Mouse (Mus musculus) intestine, embryonic 16.5 days (tissue): ENCODE results near the gene Egfl8. TPM values are rescaled to one million over a fixed set of nuclear protein-coding genes. Genes with fewer than 3 reads are reported as not detected.

ENCODE experiments used
- ATAC-seq: fragments of 200-750 bp; cut with Nextera tagmentation; 2 replicates; pipeline ENCODE4 v1.8.0; 2017; ENCODE audit warnings: moderate TSS enrichment, moderate library complexity
- H3K27ac ChIP-seq: fragments of 300-500 bp; sonication (generic); 2 replicates; pipeline ENCODE4 v1.5.1; 2014; ENCODE audit warnings: mild to moderate bottlenecking, low read length
- H3K27me3 ChIP-seq: fragments of 300-500 bp; sonication (generic); replicated peaks from 2 replicates; pipeline ENCODE4 v1.6.1; 2014; ENCODE audit warnings: low read length, control low read depth, mixed read lengths; ENCODE audit not compliant: control insufficient read depth, insufficient read depth
- H3K36me3 ChIP-seq: fragments of 300-500 bp; sonication (generic); 2 replicates; pipeline ENCODE4 v1.6.1; 2014; ENCODE audit warnings: low read length, control low read depth; ENCODE audit not compliant: control insufficient read depth, insufficient read depth
- H3K4me1 ChIP-seq: fragments of 300-500 bp; sonication (generic); 2 replicates; pipeline ENCODE4 v1.6.1; 2014; ENCODE audit warnings: low read length, control low read depth, mixed read lengths; ENCODE audit not compliant: control insufficient read depth, insufficient read depth
- H3K4me2 ChIP-seq: fragments of 300-500 bp; sonication (generic); 2 replicates; pipeline ENCODE4 v1.6.1; 2014; ENCODE audit warnings: low read depth, low read length, control low read depth
- H3K4me3 ChIP-seq: fragments of 300-500 bp; sonication (generic); 2 replicates; pipeline ENCODE4 v1.5.1; 2014; ENCODE audit warnings: mild to moderate bottlenecking, low read length
- H3K9ac ChIP-seq: fragments of 300-500 bp; sonication (generic); 2 replicates; pipeline ENCODE4 v1.6.1; 2014; ENCODE audit warnings: low read depth, low read length
- H3K9me3 ChIP-seq: fragments of 300-500 bp; sonication (generic); 2 replicates; pipeline ENCODE4 v1.6.1; 2016; ENCODE audit warnings: low read length, control low read depth; ENCODE audit not compliant: control insufficient read depth
- WGBS: fragments of 180-500 bp; shearing (Covaris S2); extraction: QIAGEN DNeasy Blood & Tissue Kit; methylation state at CpG from one replicate; pipeline ENCODE4 v1.1.7; 2014; 5-methylcytosine and 5-hydroxymethylcytosine counted together
- polyA plus RNA-seq: library from polyadenylated mRNA; unstranded; fragments of >200 nt; fragmentation: Nextera tagmentation; extraction: Ambion mirVana; gene quantifications from 2 replicates; pipeline ENCODE4 v1.2.1, GENCODE M21; 2015

Egfl8 gene
- polyA plus RNA-seq, 1 experiment from 2014 or later = 4.6 TPM

GRCm38 (mm10) chr17:34578070-34578469 lies 37.7 kb downstream of the Egfl8 start:
- Histone ChIP-seq H3K9me3 (no peaks in the 10 kb centered on the region), H3K36me3 (no peaks in the 10 kb centered on the region), H3K27me3 (no peaks in the 10 kb centered on the region), H3K4me1 (0 out of 2 replicates have a peak, but pooled peaks cover 4% of the 10 kb centered on the region), H3K9ac (no peak overlapping the region), H3K4me2 (no peak overlapping the region), H3K27ac (no peak overlapping the region), H3K4me3 (no peak overlapping the region)
- 89% methylated on average over 3 of the region's 3 CpGs for WGBS
- ATAC-seq = no peak

- Histone ChIP-seq H3K4me1 (0 out of 2 replicates have a peak, but pooled peaks cover 4% of the 10 kb centered on the region), H3K36me3 (no peaks in the 10 kb centered on the region), H3K4me2 (no peak overlapping the region), H3K27me3 (no peaks in the 10 kb centered on the region), H3K27ac (peak overlapping the region; percentile 58; the same call in 1 of the 2 replicates), H3K9ac (no peak overlapping the region), H3K9me3 (no peaks in the 10 kb centered on the region), H3K4me3 (no peak overlapping the region)
- WGBS = 50% methylated on average over 5 of the region's 5 CpGs
- peak; percentile 88 for ATAC-seq
These were observed 39.2 kb downstream of the Egfl8 start for GRCm38 (mm10) chr17:34576577-34576976.

- no peaks in the 10 kb centered on the region for H3K27me3 ChIP-seq
- ATAC-seq = no peak
- WGBS = 16% methylated on average over 15 of the region's 15 CpGs
These were observed 43.4 kb downstream of the Egfl8 start for GRCm38 (mm10) chr17:34572361-34572760.

GRCm38 (mm10) chr17:34571875-34572274 lies 43.9 kb downstream of the Egfl8 start:
- H3K27me3 ChIP-seq = no peaks in the 10 kb centered on the region
- WGBS = 21% methylated on average over 5 of the region's 5 CpGs
- H3K4me3 ChIP-seq = no peak overlapping the region
- no peak overlapping the region for H3K27ac ChIP-seq
- ATAC-seq = no peak
- H3K4me1 ChIP-seq = 0 out of 2 replicates have a peak, but pooled peaks cover 4% of the 10 kb centered on the region
- no peaks in the 10 kb centered on the region for H3K36me3 ChIP-seq
- H3K9ac ChIP-seq = no peak overlapping the region
- no peaks in the 10 kb centered on the region for H3K9me3 ChIP-seq
- H3K4me2 ChIP-seq = no peak overlapping the region

More at GRCm38 (mm10) chr17:34572361-34572760, 43.4 kb downstream of the Egfl8 start:
- no peak overlapping the region for H3K4me3 ChIP-seq
- no peaks in the 10 kb centered on the region for H3K9me3 ChIP-seq
- H3K9ac ChIP-seq = no peak overlapping the region
- no peak overlapping the region for H3K27ac ChIP-seq
- H3K4me2 ChIP-seq = no peak overlapping the region
- no peaks in the 10 kb centered on the region for H3K36me3 ChIP-seq
- 0 out of 2 replicates have a peak, but pooled peaks cover 4% of the 10 kb centered on the region for H3K4me1 ChIP-seq

GRCm38 (mm10) chr17:34569919-34570318 lies 45.9 kb downstream of the Egfl8 start:
- Histone ChIP-seq H3K27ac (no peak overlapping the region), H3K9ac (no peak overlapping the region), H3K4me3 (no peak overlapping the region), H3K9me3 (no peaks in the 10 kb centered on the region), H3K36me3 (no peaks in the 10 kb centered on the region), H3K4me2 (no peak overlapping the region), H3K27me3 (no peaks in the 10 kb centered on the region), H3K4me1 (0 out of 2 replicates have a peak, but pooled peaks cover 4% of the 10 kb centered on the region)
- no peak for ATAC-seq
- 77% methylated on average over 4 of the region's 4 CpGs for WGBS

- H3K27ac ChIP-seq = no peak overlapping the region
- H3K27me3 ChIP-seq = no peaks in the 10 kb centered on the region
- no peak overlapping the region for H3K4me3 ChIP-seq
- H3K4me2 ChIP-seq = no peak overlapping the region
- WGBS = 75% methylated on average over 13 of the region's 13 CpGs
- no peak overlapping the region; the same call in 1 of the 2 replicates for H3K9ac ChIP-seq
- H3K36me3 ChIP-seq = no peaks in the 10 kb centered on the region
- no peaks in the 10 kb centered on the region for H3K9me3 ChIP-seq
- ATAC-seq = no peak
- H3K4me1 ChIP-seq = peaks cover 9% of the 10 kb centered on the region
These were observed 47.4 kb downstream of the Egfl8 start for GRCm38 (mm10) chr17:34568421-34568820.

GRCm38 (mm10) chr17:34567311-34567710 lies 48.5 kb downstream of the Egfl8 start:
- no peaks in the 10 kb centered on the region for H3K36me3 ChIP-seq
- H3K4me2 ChIP-seq = no peak overlapping the region
- 49% methylated on average over 9 of the region's 9 CpGs for WGBS
- H3K27ac ChIP-seq = no peak overlapping the region
- H3K4me1 ChIP-seq = peaks cover 6% of the 10 kb centered on the region
- no peak overlapping the region for H3K4me3 ChIP-seq
- H3K9me3 ChIP-seq = no peaks in the 10 kb centered on the region
- no peak overlapping the region for H3K9ac ChIP-seq
- no peaks in the 10 kb centered on the region for H3K27me3 ChIP-seq
- ATAC-seq = no peak

- no peaks in the 10 kb centered on the region for H3K36me3 ChIP-seq
- H3K4me2 ChIP-seq = peak overlapping the region; percentile 34
- 39% methylated on average over 3 of the region's 3 CpGs for WGBS
- H3K27me3 ChIP-seq = no peaks in the 10 kb centered on the region
- ATAC-seq = peak; percentile 22; the same call in 1 of the 2 replicates
- H3K27ac ChIP-seq = peak overlapping the region; percentile 65
- peak overlapping the region; percentile 46; the same call in 1 of the 2 replicates for H3K9ac ChIP-seq
- peak overlapping the region; percentile 16; the same call in 1 of the 2 replicates for H3K4me3 ChIP-seq
- peaks cover 6% of the 10 kb centered on the region for H3K4me1 ChIP-seq
- H3K9me3 ChIP-seq = no peaks in the 10 kb centered on the region
These were observed 51.0 kb downstream of the Egfl8 start for GRCm38 (mm10) chr17:34564796-34565195.

GRCm38 (mm10) chr17:34564003-34564421 lies 51.8 kb downstream of the Egfl8 start, which contains the start of gene Notch4:
Gene Notch4, plus strand, starts transcription at chr17:34564268.
- Histone ChIP-seq H3K27me3 (no peaks in the 10 kb centered on the region), H3K4me3 (peak within 1 kb of the TSS; percentile 16; the same call in 1 of the 2 replicates), H3K27ac (peak within 1 kb of the TSS; percentile 65), H3K4me1 (peaks cover 9% of the 10 kb centered on the region), H3K36me3 (no peaks in the 10 kb centered on the region), H3K4me2 (peak within 1 kb of the TSS; percentile 34), H3K9ac (peak within 1 kb of the TSS; percentile 46), H3K9me3 (no peaks in the 10 kb centered on the region)
- ATAC-seq = peak; percentile 68
- 8% methylated on average over 6 of the region's 6 CpGs for WGBS

GRCm38 (mm10) chr17:34563354-34563753 lies 52.4 kb downstream of the Egfl8 start:
- H3K27ac ChIP-seq = no peak overlapping the region
- no peak overlapping the region for H3K4me3 ChIP-seq
- no peaks in the 10 kb centered on the region for H3K9me3 ChIP-seq
- H3K4me1 ChIP-seq = peaks cover 9% of the 10 kb centered on the region
- no peaks in the 10 kb centered on the region for H3K27me3 ChIP-seq
- no peak overlapping the region for H3K4me2 ChIP-seq
- H3K36me3 ChIP-seq = no peaks in the 10 kb centered on the region
- H3K9ac ChIP-seq = 0 out of 2 replicates have a peak overlapping the region, but pooled peaks have one; percentile 29
- ATAC-seq = no peak
- WGBS = 73% methylated on average over 11 of the region's 11 CpGs
